Mouse (Mus musculus) spleen, adult 2 months (tissue): ENCODE data around the gene Slc8b1. TPM values are rescaled to one million over a fixed set of nuclear protein-coding genes. Genes with fewer than 3 reads are reported as not detected.

ENCODE experiments used
- DNase-seq, 2 experiments: peaks; one replicate each; pipeline versions ENCODE4 v3.0.0 to v3.0.0-alpha.2; 2012 to 2021; ENCODE audit warnings: low spot score in 2 of 2, low read depth in 1 of 2
- H3K27ac ChIP-seq: fragments of 200-500 bp; 2 replicates; pipeline ENCODE4 v1.5.1; 2012; ENCODE audit warnings: low read length, inconsistent platforms; ENCODE audit not compliant: insufficient read depth
- H3K27me3 ChIP-seq: fragments of 200-500 bp; 2 replicates; pipeline ENCODE4 v1.6.1; 2012; ENCODE audit warnings: mild to moderate bottlenecking, moderate library complexity, low read length, inconsistent platforms; ENCODE audit not compliant: control insufficient read depth, insufficient read depth
- H3K36me3 ChIP-seq: fragments of 200-500 bp; 2 replicates; pipeline ENCODE4 v1.6.1; 2012; ENCODE audit warnings: mild to moderate bottlenecking, low read length, inconsistent platforms; ENCODE audit not compliant: control insufficient read depth, insufficient read depth
- H3K4me1 ChIP-seq: fragments of 200-500 bp; 2 replicates; pipeline ENCODE4 v1.6.1; 2011; ENCODE audit warnings: inconsistent platforms; ENCODE audit not compliant: control insufficient read depth, insufficient read depth, insufficient read length
- H3K4me3 ChIP-seq: fragments of 200-500 bp; 2 replicates; pipeline ENCODE4 v1.5.1; 2011; ENCODE audit warnings: mild to moderate bottlenecking, inconsistent platforms; ENCODE audit not compliant: insufficient read depth, insufficient read length; ENCODE audit errors: extremely low read depth
- CTCF ChIP-seq: fragments of 200-500 bp; IDR thresholded peaks from 2 replicates; pipeline ENCODE4 v1.5.1; 2011; ENCODE audit warnings: mild to moderate bottlenecking, inconsistent platforms; ENCODE audit not compliant: insufficient read depth, insufficient read length, insufficient replicate concordance; ENCODE audit errors: extremely low read depth
- POLR2A ChIP-seq: fragments of 200-500 bp; IDR thresholded peaks from 2 replicates; pipeline ENCODE4 v1.6.1; 2011; ENCODE audit warnings: low read depth, low read length, inconsistent platforms
- WGBS: fragments of 180-500 bp; shearing (Covaris S2); methylation state at CpG from one replicate; pipeline ENCODE4 v1.1.7; 2018; 5-methylcytosine and 5-hydroxymethylcytosine counted together
- polyA plus RNA-seq: library from polyadenylated mRNA; depleted of rRNA; stranded (reverse); fragments of >200 nt; gene quantifications from 2 replicates; pipeline ENCODE4 v1.2.3, GENCODE M21; 2012

Gene Slc8b1
- polyA plus RNA-seq, 1 experiment, result 52.0 TPM

GRCm38 (mm10) chr5:120563914-120564311 is 52.9 kb downstream of the Slc8b1 start:
- TF ChIP-seq POLR2A (no peak), CTCF (no peak)
- peaks cover 6% of the 10 kb centered on the region for H3K4me1 ChIP-seq
- H3K27ac ChIP-seq, result no peak overlapping the region
- no peaks in the 10 kb centered on the region for H3K36me3 ChIP-seq
- no peak for DNase-seq
- no peaks in the 10 kb centered on the region for H3K27me3 ChIP-seq
- WGBS, result 60% methylated on average over 4 of the region's 4 CpGs
- H3K4me3 ChIP-seq, result no peak overlapping the region

DNA sequence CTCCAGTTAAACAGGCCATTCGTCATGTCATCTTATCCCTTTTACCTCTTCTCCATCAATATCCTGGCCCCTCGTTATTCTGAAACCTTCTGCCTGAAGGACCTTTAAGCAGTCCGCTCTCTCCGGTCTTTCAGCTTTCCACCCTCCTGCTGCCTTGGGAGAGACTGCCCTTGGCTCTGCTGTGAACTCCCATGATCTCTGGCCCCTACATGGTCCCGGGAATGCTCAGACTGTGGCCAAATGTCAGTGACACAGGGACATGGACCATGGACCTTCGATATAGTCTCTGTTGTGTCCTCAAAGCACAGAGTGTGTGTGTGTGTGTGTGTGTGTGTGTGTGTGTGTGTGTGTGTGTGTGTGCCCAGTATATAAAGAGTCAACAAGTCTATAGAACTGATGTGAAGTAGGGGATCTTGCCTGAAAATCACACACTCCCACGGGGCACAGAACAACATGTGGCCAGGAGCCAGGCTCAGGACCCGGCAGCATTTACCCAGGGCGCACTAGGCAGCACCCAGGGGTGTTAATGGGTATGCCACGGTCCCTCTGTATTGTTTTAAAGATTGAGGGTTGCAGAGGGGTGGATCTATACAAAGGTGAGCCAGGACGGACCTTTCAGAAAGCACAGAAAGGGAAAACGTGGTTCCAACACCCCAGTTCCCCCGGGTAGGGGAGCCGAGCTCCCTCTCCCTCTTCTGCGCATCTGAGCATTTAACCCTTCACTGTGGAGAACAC is 54.4 kb downstream of the Slc8b1 start:
- no peaks in the 10 kb centered on the region for H3K27me3 ChIP-seq
- no peak for TF ChIP-seq POLR2A
- no peak for TF ChIP-seq CTCF
- 84% methylated on average over 15 of the region's 15 CpGs for WGBS
- no peaks in the 10 kb centered on the region for H3K36me3 ChIP-seq
- H3K27ac ChIP-seq, result no peak overlapping the region
- H3K4me1 ChIP-seq, result peaks cover 6% of the 10 kb centered on the region
- no peak for DNase-seq
- no peak overlapping the region for H3K4me3 ChIP-seq

DNA sequence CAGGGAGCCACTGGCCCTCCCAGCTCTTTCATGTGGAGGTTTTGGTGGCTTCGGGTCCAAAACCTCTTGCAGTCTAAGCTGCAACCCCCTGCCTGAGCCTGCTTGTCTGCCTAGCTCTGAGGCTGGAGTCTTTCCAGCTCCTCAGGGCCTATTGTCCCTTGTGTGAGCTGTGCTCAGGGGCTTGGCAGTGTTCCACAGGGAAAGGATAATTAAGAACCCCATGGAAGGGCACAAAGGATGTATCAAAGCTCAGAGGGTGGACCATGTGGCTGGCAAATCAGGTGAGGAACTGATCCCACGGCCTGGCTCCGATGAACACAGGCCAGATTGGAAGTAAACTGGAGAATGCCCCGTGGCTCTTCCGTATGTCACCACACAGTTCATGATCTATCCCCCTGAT is 55.1 kb downstream of the Slc8b1 start:
- TF ChIP-seq POLR2A (no peak), CTCF (no peak)
- no peak for DNase-seq
- no peaks in the 10 kb centered on the region for H3K36me3 ChIP-seq
- H3K4me1 ChIP-seq, result peaks cover 7% of the 10 kb centered on the region; the same call in 1 of the 2 replicates
- no peaks in the 10 kb centered on the region for H3K27me3 ChIP-seq
- H3K27ac ChIP-seq, result no peak overlapping the region
- H3K4me3 ChIP-seq, result no peak overlapping the region
- 88% methylated on average over 5 of the region's 5 CpGs for WGBS

DNA sequence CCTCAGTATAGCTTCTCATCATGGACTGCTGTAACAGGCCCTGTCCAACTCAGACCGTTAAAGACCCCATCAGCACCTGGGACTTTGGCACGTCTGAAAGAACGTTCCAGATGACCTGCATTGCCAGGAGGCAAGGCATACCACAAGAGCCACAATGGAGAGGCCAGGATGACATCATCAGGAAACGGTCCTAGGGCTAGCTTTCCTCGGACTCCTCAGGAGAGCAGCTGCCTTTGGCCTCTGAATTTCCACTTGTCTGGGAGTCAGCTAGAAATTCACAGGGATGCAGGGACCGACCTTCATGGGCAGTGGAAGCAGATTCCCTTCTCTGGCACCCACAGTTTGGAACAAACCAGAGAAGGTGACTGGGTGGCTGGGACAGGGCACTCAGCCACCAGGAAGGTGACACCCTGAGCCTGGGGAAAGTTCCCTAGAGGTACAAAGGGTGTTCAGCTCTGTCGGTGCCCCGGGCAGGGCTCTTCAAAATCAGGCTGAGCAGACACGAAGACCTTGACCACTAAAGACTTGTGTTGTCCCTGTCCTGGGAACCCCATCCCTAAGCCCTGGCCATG is 55.8 kb downstream of the Slc8b1 start:
- H3K27me3 ChIP-seq, result no peaks in the 10 kb centered on the region
- TF ChIP-seq POLR2A (no peak), CTCF (no peak)
- H3K27ac ChIP-seq, result no peak overlapping the region
- no peak overlapping the region for H3K4me3 ChIP-seq
- DNase-seq, result no peak
- WGBS, result 86% methylated on average over 9 of the region's 9 CpGs
- H3K4me1 ChIP-seq, result peaks cover 5% of the 10 kb centered on the region; the same call in 1 of the 2 replicates
- no peaks in the 10 kb centered on the region for H3K36me3 ChIP-seq

DNA sequence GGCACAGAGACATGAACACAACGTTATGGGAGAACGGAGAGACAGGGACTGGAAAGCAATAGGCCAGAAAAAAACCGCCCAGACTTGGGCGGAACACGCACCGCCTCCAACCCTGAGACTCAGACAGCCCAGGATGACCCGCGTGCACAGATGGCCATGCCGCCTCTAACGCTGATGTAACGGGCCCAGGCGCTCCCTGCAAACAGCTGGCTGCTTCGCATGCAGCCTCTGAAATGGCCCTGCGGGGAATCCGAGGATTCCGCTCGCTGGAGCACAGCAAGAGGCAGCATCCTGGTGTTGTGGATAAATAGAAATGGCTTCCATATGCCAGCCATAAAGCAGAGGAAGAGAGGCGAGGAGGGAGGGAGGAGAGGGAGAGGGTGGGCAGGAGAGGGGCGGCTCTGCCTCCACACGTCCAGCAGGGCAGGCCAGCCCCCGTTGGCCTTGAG is 56.3 kb downstream of the Slc8b1 start:
- no peak for TF ChIP-seq CTCF
- TF ChIP-seq POLR2A, result no peak
- Histone ChIP-seq H3K36me3 (no peaks in the 10 kb centered on the region), H3K4me3 (no peak overlapping the region), H3K4me1 (peaks cover 5% of the 10 kb centered on the region; the same call in 1 of the 2 replicates), H3K27ac (no peak overlapping the region), H3K27me3 (no peaks in the 10 kb centered on the region)
- 88% methylated on average over 21 of the region's 21 CpGs for WGBS
- DNase-seq, result no peak

DNA sequence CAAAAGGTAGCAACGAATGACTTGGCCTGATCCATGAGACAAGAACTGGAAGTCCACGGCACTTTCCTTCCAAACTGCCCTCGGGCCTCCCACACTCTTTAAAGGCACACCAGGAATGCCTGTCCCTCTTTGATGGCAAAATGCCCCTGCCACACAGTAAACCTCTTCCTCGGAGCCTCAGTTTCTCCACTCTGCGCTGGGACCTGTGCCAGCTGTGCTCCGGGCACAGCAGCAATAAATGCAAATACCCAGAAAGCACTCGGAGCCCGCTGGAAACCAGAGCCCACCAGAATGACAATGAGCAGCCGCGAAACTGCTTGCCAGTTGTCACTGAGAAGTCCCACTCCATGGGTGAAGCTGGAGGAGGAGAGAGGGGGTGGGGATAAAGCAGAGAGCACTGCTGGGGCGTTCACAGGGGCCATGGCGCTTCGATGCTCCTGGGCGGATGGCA is 56.8 kb downstream of the Slc8b1 start:
- H3K27me3 ChIP-seq, result no peaks in the 10 kb centered on the region
- H3K4me3 ChIP-seq, result no peak overlapping the region
- WGBS, result 94% methylated on average over 14 of the region's 14 CpGs
- H3K4me1 ChIP-seq, result peaks cover 5% of the 10 kb centered on the region; the same call in 1 of the 2 replicates
- H3K36me3 ChIP-seq, result no peaks in the 10 kb centered on the region
- no peak for DNase-seq
- no peak for TF ChIP-seq POLR2A
- no peak overlapping the region for H3K27ac ChIP-seq

GRCm38 (mm10) chr5:120568336-120568768 is 57.4 kb downstream of the Slc8b1 start:
- TF ChIP-seq CTCF (no peak), POLR2A (no peak)
- Histone ChIP-seq H3K4me1 (peaks cover 3% of the 10 kb centered on the region; the same call in 1 of the 2 replicates), H3K36me3 (no peaks in the 10 kb centered on the region), H3K4me3 (no peak overlapping the region), H3K27me3 (no peaks in the 10 kb centered on the region), H3K27ac (no peak overlapping the region)
- 93% methylated on average over 9 of the region's 9 CpGs for WGBS
- no peak for DNase-seq
